Mouse (Mus musculus): ENCODE data around the gene Cyp2b19. TPM values are rescaled to one million over a fixed set of nuclear protein-coding genes. Genes with fewer than 3 reads are reported as not detected.

The Cyp2b19 gene
- total RNA-seq, 2 experiments from 2014 or later = not detected

Other genes starting within 250 kb of the Cyp2b19 start
- gene Nlrp9a, start 222.1 kb upstream of the Cyp2b19 start, total RNA-seq (2021) = not detected
- not detected for gene Vmn1r185, start 138.7 kb upstream of the Cyp2b19 start, total RNA-seq (2021)
- gene Cyp2b23, start 70.7 kb upstream of the Cyp2b19 start, total RNA-seq (2021) = not detected
- gene Cyp2g1, start 51.8 kb downstream of the Cyp2b19 start, total RNA-seq (2021) = not detected
- not detected for gene Cyp2a5, start 78.2 kb downstream of the Cyp2b19 start, total RNA-seq (2021)
- gene Cyp2a22, start 182.2 kb downstream of the Cyp2b19 start, total RNA-seq (2021) = not detected